Mouse (Mus musculus): ENCODE measurements around the gene Mxd1.

- no peak for TF ChIP-seq EP300 (IDR thresholded peaks at IDR 0.05; ENCODE audit: insufficient read depth, low read depth, low read length)
- no peak for TF ChIP-seq CTCF (IDR thresholded peaks at IDR 0.05)
Observed at GRCm38 (mm10) chr6:86645551-86645950, 23.4 kb downstream of the Mxd1 start.
